Mouse (Mus musculus): ENCODE results near the gene Dnajb12.

The Dnajb12 gene

GRCm38 (mm10) chr10:59945416-59945815 lies 66.1 kb downstream of the Dnajb12 start:
- ATAC-seq (ENCODE audit: insufficient number of reproducible peaks, low FRiP score, low TSS enrichment), result no peak

DNA sequence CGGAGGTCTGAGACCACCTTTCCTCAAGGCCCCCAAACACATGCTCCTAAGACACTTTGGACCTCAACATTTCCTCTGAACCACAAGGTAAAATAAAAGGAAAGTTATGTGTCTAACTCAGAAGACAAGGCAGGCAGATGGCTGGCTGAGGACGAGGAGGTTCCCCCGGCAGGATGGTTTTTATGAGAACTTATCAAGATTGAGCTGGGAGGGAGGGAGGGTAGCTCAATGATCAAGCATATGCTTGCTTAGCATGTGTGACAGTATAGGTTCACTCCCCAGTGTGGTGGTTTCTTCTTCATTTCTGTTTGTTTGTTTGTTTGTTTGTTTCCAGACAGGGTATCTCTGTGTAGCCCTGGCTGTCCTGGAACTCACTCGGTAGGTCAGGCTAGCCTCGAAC lies 67.0 kb downstream of the Dnajb12 start:
- ATAC-seq (ENCODE audit: insufficient number of reproducible peaks, low FRiP score, low TSS enrichment), result no peak

DNA sequence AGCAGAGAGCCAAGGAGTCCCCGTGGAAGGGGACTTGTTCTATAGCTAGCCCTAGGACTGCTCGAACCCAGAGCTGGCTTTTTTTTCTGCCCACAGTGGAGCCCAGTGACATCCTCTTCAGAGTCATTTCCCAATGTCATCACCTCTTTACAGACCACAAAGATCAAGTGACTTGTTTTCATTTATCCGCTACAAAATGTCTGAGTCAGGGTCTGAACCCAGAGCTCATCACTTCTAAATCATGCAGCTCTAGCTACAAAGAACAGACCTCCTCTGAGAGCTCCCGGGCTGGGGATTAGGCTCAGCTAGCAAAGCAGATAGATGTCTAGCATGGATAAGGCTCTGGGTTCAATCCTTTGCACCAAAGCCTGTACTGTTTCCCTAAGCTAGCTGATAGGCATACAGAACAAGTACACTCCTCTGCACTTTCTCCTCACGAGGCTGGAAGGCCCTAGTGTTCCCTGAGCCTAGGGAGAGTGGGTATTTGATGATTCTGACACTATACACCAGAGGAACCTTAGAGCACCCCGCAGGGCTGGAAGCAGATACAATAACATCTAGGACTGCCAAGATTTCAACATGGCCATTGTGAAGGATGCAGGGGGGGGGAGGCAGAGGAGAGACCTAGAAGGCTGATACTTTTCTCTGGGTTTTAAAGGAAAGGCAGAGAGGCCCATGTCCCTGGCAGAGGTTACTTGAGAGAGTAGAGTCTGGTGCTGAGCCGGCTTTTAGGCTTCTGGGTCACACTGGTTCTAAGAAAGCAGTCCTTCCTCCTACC lies 68.1 kb downstream of the Dnajb12 start:
- ATAC-seq (ENCODE audit: insufficient number of reproducible peaks, low FRiP score, low TSS enrichment), result no peak

- ATAC-seq (ENCODE audit: insufficient number of reproducible peaks, low FRiP score, low TSS enrichment), result no peak
Observed at GRCm38 (mm10) chr10:59948363-59949254, 69.3 kb downstream of the Dnajb12 start.
